Comparison of ENCODE assay signal across 10 mouse cellular contexts in the genomic region with DNA sequence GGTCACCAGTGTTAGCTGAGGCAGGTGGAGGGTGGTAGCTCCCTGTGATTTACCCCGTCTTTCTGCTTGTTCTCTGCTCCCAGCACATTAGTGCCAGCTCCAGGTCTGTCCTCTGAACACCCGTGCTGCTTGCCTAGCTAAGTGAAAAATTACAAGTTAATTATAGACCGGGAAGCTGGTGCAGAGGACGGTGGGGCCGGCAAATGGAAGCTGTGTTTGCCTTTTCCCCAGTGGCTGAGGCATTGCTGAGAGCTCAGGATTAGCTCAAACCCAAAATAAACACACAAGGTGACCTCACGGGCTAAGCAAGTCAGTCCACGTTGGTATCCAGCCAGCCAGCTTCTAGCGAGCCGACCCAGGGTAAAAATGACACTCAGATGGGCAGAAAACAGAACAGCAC. TPM values are rescaled to one million over a fixed set of nuclear protein-coding genes. Genes with fewer than 3 reads are reported as not detected.
DNase-seq lines count a peak whose midpoint lies in the region; ATAC-seq and TF ChIP-seq lines count a peak whose summit lies in the region.
"Had no signal": no experiment of that assay in that cellular context is flagged by ENCODE, and none has a peak within 500 bp of the region (broad histone marks: within the 10 kb centered on the region; RNA-seq: fewer than 3 reads in every experiment).

No protein-coding gene starts in this region.

- H3K4me2 ChIP-seq in hindbrain, embryonic 12.5 days (replicated peaks) = no peak overlapping the region
- H3K4me2 ChIP-seq in midbrain, embryonic 15.5 days = no peak overlapping the region
- H3K4me2 ChIP-seq: neural tube, embryonic 12.5 days had no signal

- H3K36me3 ChIP-seq in hindbrain, embryonic 12.5 days = peaks cover 7% of the 10 kb centered on the region
- peaks cover 41% of the 10 kb centered on the region for H3K36me3 ChIP-seq in hindbrain, embryonic 10.5 days
- H3K36me3 ChIP-seq in heart, embryonic 10.5 days = peaks cover 35% of the 10 kb centered on the region
- H3K36me3 ChIP-seq in kidney, adult 2 months (ENCODE audit: control insufficient read depth, insufficient read depth, low read length) = no peaks in the 10 kb centered on the region
- 0 out of 2 replicates have a peak, but pooled peaks cover 3% of the 10 kb centered on the region for H3K36me3 ChIP-seq in midbrain, embryonic 15.5 days (replicated peaks)

- H3K27ac ChIP-seq in hindbrain, embryonic 12.5 days = 0 out of 2 replicates have a peak overlapping the region, but pooled peaks have one; percentile 5
- no peak overlapping the region for H3K27ac ChIP-seq in hindbrain, embryonic 10.5 days
- H3K27ac ChIP-seq in heart, embryonic 10.5 days = peak overlapping the region; percentile 86
- H3K27ac ChIP-seq in kidney, adult 2 months (ENCODE audit: insufficient read depth, low read depth, low read length) = no peak overlapping the region
- no peak overlapping the region for H3K27ac ChIP-seq in midbrain, embryonic 15.5 days
- H3K27ac ChIP-seq: neural tube, embryonic 12.5 days had no signal

- TF ChIP-seq CTCF in kidney, adult 2 months (conservative IDR thresholded peaks at IDR 0.05; ENCODE audit: insufficient read depth, insufficient read length, low read depth, low read length) = no peak

- no peak overlapping the region for H3K9ac ChIP-seq in hindbrain, embryonic 12.5 days
- H3K9ac ChIP-seq in midbrain, embryonic 15.5 days = no peak overlapping the region
- H3K9ac ChIP-seq: neural tube, embryonic 12.5 days had no signal

- 60% methylated on average over 9 of the region's 9 CpGs for WGBS in hindbrain, embryonic 12.5 days
- 59% methylated on average over 9 of the region's 9 CpGs for WGBS in hindbrain, embryonic 10.5 days
- WGBS in heart, embryonic 10.5 days = 32% methylated on average over 9 of the region's 9 CpGs
- 9% methylated on average over 9 of the region's 9 CpGs for WGBS in kidney, adult 2 months
- WGBS in midbrain, embryonic 15.5 days = 60% methylated on average over 9 of the region's 9 CpGs

- no peak for ATAC-seq in hindbrain, embryonic 12.5 days (ENCODE audit: low FRiP score)
- ATAC-seq in midbrain, embryonic 15.5 days (replicated peaks) = 0 out of 2 replicates have a peak, but pooled peaks have one; percentile 27

- no peak for DNase-seq in hindbrain, embryonic 10.5 days (ENCODE audit: low spot score)
- DNase-seq in heart, embryonic 10.5 days (ENCODE audit: low spot score) = no peak
- DNase-seq in kidney, adult 2 months = peak; percentile 90
- DNase-seq in left cerebral cortex, postnatal 14 days (ENCODE audit: low spot score in 2 of 2) = no peak
- no peak for DNase-seq in layer of hippocampus, postnatal 36 days
- no peak for DNase-seq in thymus, postnatal 4 days

- H3K4me3 ChIP-seq in hindbrain, embryonic 12.5 days = no peak overlapping the region
- no peak overlapping the region for H3K4me3 ChIP-seq in hindbrain, embryonic 10.5 days
- H3K4me3 ChIP-seq in heart, embryonic 10.5 days = peak overlapping the region; percentile 8; the same call in 1 of the 2 replicates
- no peak overlapping the region for H3K4me3 ChIP-seq in kidney, adult 2 months (ENCODE audit: insufficient read depth, low read depth, low read length)
- no peak overlapping the region for H3K4me3 ChIP-seq in midbrain, embryonic 15.5 days
- H3K4me3 ChIP-seq: neural tube, embryonic 12.5 days had no signal

- peaks cover 19% of the 10 kb centered on the region; the same call in 1 of the 2 replicates for H3K4me1 ChIP-seq in hindbrain, embryonic 12.5 days
- H3K4me1 ChIP-seq in hindbrain, embryonic 10.5 days (replicated peaks) = peaks cover 25% of the 10 kb centered on the region; the same call in 1 of the 2 replicates
- peaks cover 63% of the 10 kb centered on the region for H3K4me1 ChIP-seq in heart, embryonic 10.5 days
- H3K4me1 ChIP-seq in kidney, adult 2 months (ENCODE audit: control insufficient read depth, insufficient read depth, low read length) = peaks cover 10% of the 10 kb centered on the region; the same call in 1 of the 2 replicates
- 0 out of 2 replicates have a peak, but pooled peaks cover 7% of the 10 kb centered on the region for H3K4me1 ChIP-seq in midbrain, embryonic 15.5 days

- H3K9me3 ChIP-seq in hindbrain, embryonic 12.5 days (replicated peaks) = no peaks in the 10 kb centered on the region
- H3K9me3 ChIP-seq in hindbrain, embryonic 10.5 days = no peaks in the 10 kb centered on the region
- H3K9me3 ChIP-seq in heart, embryonic 10.5 days = no peaks in the 10 kb centered on the region
- no peaks in the 10 kb centered on the region for H3K9me3 ChIP-seq in midbrain, embryonic 15.5 days
- H3K9me3 ChIP-seq: neural tube, embryonic 12.5 days had no signal

- intact Hi-C loops in left cerebral cortex, postnatal 14 days (cut with DNase I) = no loop called here

- no peaks in the 10 kb centered on the region for H3K27me3 ChIP-seq in hindbrain, embryonic 12.5 days
- no peaks in the 10 kb centered on the region for H3K27me3 ChIP-seq in hindbrain, embryonic 10.5 days (ENCODE audit: insufficient read depth, poor library complexity, severe bottlenecking)
- H3K27me3 ChIP-seq in heart, embryonic 10.5 days (ENCODE audit: insufficient read depth, poor library complexity, severe bottlenecking) = no peaks in the 10 kb centered on the region
- H3K27me3 ChIP-seq in kidney, adult 2 months (replicated peaks; ENCODE audit: control insufficient read depth, insufficient read depth, low read length) = no peaks in the 10 kb centered on the region
- no peaks in the 10 kb centered on the region for H3K27me3 ChIP-seq in midbrain, embryonic 15.5 days (replicated peaks)
- H3K27me3 ChIP-seq: neural tube, embryonic 12.5 days had no signal

- TF ChIP-seq POLR2A in kidney, adult 2 months (IDR thresholded peaks at IDR 0.05; ENCODE audit: low read depth, low read length) = no peak

RNA-seq across cellular contexts. Expression of a gene that starts 51.4 kb away (rescaled TPM):
- polyA plus RNA-seq in hindbrain, embryonic 12.5 days (2016; fragmentation: Nextera tagmentation; extraction: Ambion mirVana) = not detected in 2 replicates
- polyA plus RNA-seq in hindbrain, embryonic 10.5 days (2016; fragmentation: Nextera tagmentation; extraction: Ambion mirVana) = 0.09 TPM in 1 of 2 replicates, not detected in the other
- 0.06 and 0.12 TPM in 2 replicates for polyA plus RNA-seq in heart, embryonic 10.5 days (2016; fragmentation: Nextera tagmentation; extraction: Ambion mirVana)
- polyA plus RNA-seq in kidney, adult 2 months (2012; rRNA removed) = not detected in 2 replicates
- 0.13 TPM in 1 of 2 replicates, not detected in the other for polyA plus RNA-seq in midbrain, embryonic 15.5 days (2015; fragmentation: Nextera tagmentation; extraction: Ambion mirVana)
- total RNA-seq in left cerebral cortex, postnatal 14 days (2021) = under 1 TPM in 1 of 2 experiments, not detected in 1; 0.17 TPM
- under 1 TPM in 1 of 2 experiments, not detected in 1; 0.23 TPM for total RNA-seq in layer of hippocampus, postnatal 36 days (2021)
- polyA plus RNA-seq: limb, embryonic 11.5 days; neural tube, embryonic 12.5 days had no signal

Comparison
In these comparisons a context has a peak if more than half of its experiments do, and no peak if none do; other contexts are left out.
1. H3K27ac ChIP-seq: peak in hindbrain, embryonic 12.5 days (single experiment) and heart, embryonic 10.5 days (single experiment); none in hindbrain, embryonic 10.5 days (single experiment), kidney, adult 2 months (single experiment) and midbrain, embryonic 15.5 days (single experiment).